Mouse (Mus musculus): ENCODE results near the gene Drosha.
"Not testable (repeated sequence)": the region's sequence is repeated elsewhere in the genome, so short reads cannot be mapped to it uniquely, and the experiment has no call there.

The Drosha gene

DNA sequence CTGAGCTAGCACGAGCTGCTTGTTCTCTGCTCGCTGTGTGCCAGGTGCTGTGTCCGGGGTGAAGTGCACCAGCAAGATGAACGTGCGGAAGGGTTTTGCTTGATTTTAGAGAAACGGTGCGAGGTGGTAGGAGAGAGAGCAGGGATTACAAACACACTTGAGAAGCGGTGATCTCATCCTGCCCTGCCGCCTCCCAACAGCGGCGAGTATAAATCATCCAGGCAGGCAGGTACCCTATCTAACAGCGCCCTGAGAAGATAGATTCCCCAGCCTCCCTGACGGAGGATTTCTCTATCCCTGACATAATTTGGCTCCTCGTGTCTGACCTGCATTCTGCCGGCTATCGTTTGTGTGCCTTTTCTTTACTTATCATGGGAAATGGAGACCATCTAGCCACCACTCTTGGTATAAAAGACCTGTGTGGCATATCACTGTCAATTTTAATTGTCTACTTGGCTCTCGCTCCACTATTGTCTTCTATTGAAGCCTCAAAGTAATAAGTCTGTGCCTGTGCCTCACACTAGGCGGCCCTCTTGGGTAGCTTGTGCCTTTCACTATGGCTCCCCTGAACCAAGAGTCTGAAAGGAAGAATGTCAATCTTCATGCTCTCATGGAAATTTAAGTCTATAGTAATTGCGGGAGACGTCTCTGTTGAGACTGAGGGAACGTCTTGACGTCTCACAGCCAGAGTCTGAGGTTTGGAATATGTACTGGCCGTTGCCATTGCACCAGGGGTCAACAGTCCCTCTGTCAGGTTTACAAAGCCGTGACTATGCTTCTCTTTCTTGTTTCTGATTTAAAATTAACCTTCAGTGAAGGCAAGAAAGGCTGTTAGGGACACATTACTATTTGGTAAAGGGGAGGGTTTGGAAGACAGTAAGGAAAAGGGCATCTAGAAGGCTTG lies 95.6 kb downstream of the Drosha start:
- no peak for DNase-seq (ENCODE audit: extremely low read depth, insufficient read length, low spot score)

DNA sequence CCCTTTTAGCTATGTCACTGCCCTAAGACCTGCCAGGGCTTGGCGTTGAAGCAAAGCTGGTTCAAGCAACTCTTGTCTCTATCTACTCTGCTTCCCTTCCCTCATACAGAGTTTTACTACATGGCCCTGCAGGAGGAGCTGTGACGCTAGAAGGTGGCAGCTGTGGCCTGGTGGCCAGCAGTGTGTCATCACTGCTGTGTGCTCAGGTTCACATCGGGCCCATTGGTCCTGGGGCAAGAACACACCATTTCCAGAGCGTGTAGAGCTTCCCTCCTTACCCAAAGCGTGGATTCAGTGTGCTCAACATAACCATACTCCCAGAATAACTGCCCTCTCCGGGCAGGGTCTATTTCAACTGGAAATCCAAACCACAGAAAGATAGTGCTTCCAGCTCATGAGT lies 97.3 kb downstream of the Drosha start:
- DNase-seq (ENCODE audit: extremely low read depth, insufficient read length, low spot score), result no peak

DNA sequence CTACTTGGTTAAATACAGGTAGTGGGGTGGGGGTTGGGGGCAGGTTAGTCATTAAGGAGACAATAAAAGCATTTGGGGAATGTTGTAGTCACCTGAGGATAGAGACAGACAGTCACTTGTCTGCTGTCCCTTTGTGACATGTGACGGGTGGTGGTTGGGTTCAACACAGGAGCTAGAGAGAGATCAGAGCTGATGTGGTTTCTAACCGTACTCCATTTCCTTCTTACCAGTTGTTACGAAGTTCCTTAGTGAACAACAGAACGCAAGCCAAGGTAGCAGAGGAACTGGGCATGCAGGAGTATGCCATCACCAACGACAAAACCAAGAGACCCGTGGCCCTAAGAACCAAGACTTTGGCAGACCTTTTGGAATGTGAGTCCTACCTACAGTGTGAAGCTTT lies 99.2 kb downstream of the Drosha start:
- no peak for DNase-seq (ENCODE audit: extremely low read depth, insufficient read length, low spot score)

DNA sequence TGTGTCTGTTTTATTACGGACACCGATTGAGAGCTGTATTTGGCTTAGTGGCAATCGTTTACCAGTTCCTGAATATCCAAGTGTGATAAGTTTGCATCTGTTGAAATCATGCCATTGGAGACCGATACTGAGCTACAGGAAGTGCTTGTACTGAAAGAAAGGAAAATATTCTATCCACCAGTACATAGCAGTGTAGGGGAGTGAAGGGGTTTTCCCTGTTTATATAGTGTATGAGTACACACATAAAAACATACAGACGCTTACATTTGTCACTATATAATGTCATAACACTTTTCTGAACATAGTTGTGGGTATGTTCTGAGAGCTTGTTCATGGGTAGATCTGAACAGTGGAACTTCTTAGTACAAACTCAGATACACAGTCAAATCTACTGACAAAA lies 106.9 kb downstream of the Drosha start:
- no peak for DNase-seq (ENCODE audit: extremely low read depth, insufficient read length, low spot score)

DNA sequence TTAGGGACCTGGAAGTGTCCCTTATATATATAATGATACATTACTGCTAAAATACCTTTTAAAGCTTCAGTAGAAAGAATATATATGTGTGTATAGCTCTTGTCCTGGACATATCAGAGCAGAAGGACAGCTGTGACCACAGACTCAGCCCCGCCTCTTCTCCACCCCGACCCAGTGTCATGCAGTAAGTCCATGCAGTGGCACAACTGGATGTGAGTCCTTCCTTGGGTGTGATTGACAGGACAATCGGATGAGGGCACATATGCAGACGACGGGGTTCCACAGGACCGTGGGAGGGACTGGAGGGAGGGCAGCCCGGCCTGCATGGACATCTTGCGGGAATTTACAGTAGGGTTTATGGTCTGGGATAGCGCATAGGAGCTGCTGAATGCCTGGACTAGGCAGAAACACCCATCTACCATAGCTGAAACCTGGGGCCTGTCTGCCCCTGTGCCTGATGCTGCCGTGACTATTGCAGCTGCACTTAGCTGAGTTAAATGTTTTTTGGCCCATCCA lies 111.7 kb downstream of the Drosha start:
- DNase-seq (ENCODE audit: extremely low read depth, insufficient read length, low spot score), result peak; percentile 15

DNA sequence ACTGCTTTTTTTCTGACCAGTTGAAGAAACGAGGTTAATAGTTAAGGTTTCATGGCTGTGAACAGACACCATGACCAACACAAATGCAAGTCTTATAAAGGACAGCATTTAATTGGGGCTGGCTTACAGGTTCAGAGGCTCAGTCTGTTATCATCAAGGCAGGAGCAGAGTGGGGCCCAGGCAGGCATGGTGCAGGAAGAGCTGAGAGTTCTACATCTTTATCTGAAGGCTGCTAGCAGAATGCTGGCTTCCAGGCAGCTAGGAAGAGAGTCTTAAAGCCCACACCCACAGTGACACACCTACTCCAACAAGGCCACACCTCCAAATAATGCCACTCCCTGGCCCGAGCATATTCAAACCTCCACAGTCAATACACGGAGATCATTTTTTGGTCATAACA lies 112.7 kb downstream of the Drosha start:
- not testable (repeated sequence) for DNase-seq (ENCODE audit: extremely low read depth, insufficient read length, low spot score)

DNA sequence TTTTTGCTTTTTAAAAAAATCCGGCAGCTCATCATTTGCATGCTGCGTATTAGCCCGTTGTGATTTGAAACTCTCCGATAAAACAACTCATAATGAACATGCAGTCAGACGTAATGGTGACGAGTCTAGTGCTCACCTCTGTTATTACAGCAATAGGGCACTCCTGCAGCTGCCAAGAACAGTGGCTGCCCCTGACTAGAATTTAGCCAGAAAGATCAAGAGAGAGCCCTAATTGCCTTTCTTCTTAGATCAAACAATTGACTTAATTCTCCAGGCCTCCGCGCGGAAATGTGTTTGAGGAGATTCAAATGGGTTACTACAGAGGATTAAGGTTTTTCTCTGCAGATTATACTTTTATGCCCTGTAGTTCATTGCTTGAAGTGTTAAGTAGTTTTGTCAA lies 116.5 kb downstream of the Drosha start:
- no peak for DNase-seq (ENCODE audit: extremely low read depth, insufficient read length, low spot score)

DNA sequence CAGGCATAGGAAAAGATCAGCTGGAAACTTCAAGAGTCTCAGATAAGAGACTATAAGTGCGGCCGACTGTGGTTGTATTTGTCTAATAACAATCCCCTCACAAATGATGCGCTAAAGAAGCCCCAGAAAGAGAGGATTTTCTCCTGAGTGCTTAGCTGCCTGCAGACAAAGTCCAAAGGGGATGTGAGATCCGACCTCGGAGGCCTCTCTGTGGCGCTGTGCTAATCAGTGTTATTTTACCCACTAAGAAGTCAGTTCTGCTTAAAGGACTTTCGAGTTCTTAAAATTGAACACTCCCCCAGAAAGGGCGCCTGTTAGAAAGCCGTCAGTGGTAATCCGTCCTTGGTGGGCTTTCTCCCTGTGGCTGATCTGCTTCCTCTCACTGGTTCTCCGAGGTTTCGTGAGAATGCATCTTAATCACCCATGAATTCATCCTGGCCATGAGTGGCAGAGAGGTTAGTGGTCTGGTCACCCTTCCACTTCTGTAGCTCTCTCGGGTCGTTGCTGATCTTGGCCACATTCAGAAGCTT lies 117.1 kb downstream of the Drosha start:
- no peak for DNase-seq (ENCODE audit: extremely low read depth, insufficient read length, low spot score)

DNA sequence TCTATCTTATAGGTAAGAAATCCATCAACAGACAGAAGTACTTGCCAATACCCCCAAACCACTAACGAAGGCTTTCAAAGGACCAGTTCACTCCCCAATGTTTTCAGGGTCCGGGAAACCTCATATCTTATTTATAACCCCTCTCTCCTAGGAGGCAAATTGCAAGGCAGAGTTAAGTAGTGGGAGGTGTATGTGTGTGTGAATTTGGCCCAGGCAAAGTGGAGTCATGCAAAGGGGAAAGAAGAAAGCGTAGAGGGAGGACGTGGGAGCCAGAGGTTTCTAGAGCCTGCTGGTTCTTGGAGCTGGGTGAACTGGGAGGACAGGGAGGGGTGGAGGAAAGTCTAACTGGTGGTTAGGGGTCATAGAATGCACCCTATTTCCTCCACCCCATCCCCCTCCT lies 117.8 kb downstream of the Drosha start:
- no peak for DNase-seq (ENCODE audit: extremely low read depth, insufficient read length, low spot score)

DNA sequence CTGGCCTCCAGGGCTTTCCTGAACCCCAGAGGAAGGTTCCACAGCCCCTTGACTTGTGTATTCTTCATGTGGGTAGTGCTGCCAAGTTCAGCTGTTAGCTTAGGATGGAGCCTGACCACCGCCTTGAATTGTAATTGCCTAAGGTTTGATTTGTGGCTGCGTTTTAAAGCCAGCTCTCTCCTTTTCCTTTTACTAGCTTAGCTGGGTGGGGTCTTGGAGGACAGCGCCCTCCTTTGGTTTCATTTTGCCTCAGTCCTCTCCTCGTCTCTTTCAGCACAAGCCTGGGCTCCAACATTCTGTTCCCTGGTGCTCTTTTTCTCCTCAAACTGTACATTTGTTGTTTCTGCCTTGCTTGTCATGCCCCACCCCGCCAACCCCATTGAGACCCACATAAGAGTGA lies 133.4 kb downstream of the Drosha start:
- DNase-seq (ENCODE audit: extremely low read depth, insufficient read length, low spot score), result no peak

DNA sequence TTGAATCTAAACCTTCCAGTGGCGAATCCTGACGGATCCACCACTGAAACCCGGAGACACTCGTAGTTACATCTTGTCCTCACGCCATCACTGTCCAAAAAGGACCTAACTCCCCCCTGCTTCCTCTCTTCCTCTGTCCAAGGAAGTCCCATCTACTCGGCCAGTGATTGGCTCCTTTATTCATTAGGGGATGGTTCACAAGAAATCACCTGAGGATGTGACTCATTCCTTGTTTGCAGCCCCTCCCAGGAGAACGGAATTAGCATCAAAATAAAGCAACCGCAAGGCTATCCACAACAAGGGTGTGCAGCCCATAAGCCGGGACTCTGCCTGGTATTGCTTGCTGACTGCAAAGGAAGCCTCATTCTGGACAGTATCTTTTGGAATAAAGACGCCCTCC lies 137.6 kb downstream of the Drosha start:
- DNase-seq (ENCODE audit: extremely low read depth, insufficient read length, low spot score), result no peak

DNA sequence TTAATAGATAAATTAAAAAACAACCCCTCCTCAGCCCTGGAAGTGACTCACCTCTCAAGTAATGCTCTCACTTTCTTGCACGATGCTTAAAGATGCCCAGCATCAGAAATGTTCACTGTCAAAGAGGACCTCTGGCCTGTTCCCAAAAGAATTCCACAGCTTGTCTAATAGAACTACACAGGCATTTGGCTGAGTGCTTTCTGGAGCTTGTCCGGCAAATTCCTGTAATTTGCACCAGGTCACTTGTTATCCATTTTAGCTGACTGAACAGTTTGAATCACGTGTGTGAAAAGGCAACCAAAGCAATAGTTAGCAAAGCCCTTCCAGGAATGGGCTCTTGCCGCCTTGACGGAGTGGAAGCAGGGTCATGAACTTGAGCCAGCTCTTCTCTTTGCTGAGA lies 140.6 kb downstream of the Drosha start:
- no peak for DNase-seq (ENCODE audit: extremely low read depth, insufficient read length, low spot score)

DNA sequence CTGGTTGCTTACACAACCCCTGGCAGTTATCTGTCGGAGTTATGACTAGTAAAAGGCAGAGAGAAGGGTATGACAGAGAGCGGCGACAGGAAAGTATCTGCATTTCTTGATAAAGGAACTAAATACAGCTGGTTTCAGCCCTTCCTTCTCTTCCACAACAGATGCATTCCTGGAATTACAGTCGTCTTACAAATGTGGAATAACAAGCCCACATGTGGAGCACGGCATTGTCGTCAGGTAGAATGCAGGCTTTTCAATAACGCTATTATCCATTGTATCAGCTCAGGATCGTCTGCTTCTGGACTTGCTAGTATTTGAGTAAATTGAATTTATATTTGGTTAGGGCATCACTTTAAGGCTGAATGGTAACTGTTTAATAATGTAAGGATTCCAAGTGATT lies 144.2 kb downstream of the Drosha start:
- DNase-seq (ENCODE audit: extremely low read depth, insufficient read length, low spot score), result no peak

DNA sequence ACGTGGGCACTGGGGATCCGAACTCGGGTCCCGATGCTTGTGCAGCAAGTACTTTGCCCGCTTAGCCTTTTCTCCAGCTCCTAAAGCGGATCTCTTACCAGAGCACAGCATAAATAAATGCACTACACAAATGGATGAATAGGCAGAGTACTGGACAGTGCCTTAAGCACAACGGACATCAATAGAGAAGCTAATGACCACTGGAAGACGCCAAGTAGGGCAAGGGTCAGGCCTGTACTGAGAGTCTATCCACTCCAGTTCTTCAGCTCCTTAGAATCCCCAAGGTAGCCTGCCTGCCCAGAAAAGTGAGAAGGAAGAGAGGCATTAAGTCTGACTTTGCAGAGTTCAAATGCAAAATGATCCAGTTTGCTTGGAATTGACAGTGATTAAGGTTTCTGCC lies 147.8 kb downstream of the Drosha start:
- DNase-seq (ENCODE audit: extremely low read depth, insufficient read length, low spot score), result no peak

Data from 3134 (cell line).